Mouse (Mus musculus) urinary bladder, postnatal 10 days (tissue): ENCODE results near the gene Mipep.

Source experiments
- DNase-seq: peaks from one replicate; pipeline ENCODE4 v3.0.0; 2022; ENCODE audit warnings: low spot score

The Mipep gene

DNA sequence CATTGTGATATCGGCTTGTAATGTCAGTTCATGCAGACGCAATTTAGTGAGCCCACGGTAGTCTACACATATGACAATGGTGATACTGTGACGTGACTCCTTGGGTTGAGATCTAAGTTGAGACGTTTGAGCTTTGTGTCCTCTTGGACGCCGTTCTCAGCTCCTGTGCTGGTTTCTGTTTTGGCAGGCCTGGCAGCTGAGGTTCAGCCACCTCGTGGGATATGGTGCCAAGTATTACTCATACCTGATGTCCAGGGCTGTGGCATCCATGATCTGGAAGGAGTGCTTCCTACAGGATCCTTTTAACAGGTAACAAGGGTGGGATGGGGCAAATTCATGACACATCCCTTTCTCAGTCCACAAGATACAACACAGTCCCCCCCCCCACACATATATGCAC is 87.5 kb downstream of the Mipep start:
- no peak for DNase-seq

- no peak for DNase-seq
Measured at GRCm38 (mm10) chr14:60882106-60882505, 97.7 kb downstream of the Mipep start.

DNA sequence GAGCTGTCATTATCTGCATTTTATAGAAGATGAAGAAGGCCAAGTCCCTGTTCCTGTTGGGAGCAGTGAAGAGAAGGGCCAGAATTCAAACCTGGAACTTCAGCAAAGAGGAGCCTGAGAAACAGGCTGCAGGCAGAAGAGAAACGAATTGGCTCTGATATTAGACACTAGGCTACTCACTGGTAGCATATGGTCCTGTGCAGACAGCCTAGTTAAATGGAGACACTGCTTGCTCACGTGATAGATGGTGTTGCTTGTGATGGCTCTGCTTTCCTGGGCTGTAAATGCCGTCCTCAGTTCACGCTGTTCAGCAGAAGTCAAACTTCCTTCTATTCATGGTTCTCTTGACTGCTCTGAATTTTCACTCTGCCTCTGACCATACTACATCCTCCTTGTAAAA is 98.3 kb downstream of the Mipep start:
- no peak for DNase-seq

DNA sequence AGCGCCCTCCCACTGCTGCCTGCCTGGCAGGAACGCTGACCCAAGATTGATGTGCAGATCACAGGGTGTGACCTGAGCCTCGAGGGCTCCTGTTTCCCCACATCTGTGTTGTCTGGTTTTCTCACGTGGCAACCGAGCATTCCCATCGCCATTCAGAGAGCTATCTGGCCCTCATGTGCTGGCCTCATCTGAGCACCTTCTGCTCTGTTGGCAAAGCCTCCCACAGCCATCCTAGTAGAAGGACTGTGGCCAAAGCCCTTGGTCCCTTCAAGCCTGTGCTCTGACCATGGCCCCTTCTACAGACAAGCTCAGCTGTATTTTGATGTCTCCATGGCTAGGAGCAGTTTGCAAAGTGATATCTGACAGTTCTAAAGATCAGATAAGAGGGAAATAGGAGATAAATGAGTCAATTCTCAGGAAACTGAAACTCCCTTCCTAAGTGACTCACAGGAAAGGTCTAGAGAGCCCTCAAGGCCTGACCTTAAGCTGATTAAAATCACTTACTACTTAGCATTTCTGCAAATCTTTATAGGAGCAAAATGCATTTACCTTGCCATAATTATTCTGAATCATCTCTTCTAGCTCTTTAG is 101.1 kb downstream of the Mipep start:
- no peak for DNase-seq

- no peak for DNase-seq
Measured at GRCm38 (mm10) chr14:60893882-60894281, 109.5 kb downstream of the Mipep start.

DNA sequence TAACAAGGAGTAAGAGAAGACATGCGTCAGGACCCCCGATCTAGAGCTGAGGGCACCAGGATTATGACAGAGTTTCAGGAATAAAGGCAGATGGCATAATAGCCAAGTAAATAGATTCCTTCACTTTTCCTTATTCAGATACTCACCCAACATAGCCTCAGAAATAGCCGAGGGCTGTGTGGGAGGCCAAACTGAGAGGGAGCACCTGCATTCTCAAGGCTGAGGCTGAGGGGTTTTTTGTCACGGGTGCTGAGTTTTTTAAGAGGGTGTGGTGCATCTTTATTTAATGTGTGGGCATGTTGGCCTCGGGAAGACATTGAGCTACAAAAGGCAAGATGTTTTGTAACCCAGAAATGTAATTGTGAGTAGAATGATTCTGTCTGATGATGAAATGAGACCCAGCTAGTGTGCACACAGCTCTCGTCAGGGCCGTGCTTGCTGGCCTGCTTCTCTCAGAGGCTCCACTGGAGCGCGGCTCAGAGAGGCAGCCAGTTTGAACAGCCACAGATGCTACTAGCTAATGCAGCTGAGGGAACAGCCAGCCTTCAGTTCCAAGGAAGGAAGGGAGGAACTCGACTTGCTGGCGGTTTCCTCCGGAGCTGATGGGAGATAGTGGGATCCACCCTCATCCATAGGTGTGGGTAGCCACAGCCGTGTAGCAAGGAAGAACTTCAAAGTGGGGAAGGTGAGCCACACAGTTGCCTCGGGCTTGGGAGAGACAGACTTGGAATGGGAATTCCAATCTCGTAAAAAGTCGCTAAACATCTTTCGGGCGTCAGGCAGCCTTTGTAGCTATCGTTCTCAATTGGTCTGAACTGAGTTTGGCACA is 111.0 kb downstream of the Mipep start:
- DNase-seq: no peak

DNA sequence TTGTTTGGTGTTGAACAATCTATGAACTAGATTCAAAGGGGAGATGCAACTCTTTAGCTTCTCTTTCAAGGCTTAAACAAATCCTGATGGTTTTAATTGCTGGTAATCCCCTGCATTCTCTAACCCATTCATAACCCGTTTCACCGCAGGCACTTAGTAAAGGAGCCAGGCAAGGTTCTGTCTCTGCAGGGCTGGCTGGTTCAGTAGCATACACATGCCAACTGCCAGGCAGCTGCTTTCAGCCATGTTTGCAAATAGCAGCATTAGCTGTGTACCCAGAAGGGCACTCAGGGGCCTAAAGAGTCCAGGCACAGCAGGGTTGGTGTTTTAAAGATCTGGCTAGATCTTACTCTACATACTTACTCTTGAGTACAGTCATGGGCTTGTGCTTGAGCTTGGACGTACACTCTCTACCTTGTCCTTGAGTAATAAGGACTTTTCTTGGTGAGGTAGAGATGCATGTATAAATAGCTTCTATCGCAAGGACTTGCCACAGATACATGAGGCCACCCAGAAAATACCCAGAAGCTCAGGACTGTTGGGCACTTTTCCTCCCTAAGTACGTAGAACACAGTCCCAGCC is 113.8 kb downstream of the Mipep start:
- no peak for DNase-seq

DNA sequence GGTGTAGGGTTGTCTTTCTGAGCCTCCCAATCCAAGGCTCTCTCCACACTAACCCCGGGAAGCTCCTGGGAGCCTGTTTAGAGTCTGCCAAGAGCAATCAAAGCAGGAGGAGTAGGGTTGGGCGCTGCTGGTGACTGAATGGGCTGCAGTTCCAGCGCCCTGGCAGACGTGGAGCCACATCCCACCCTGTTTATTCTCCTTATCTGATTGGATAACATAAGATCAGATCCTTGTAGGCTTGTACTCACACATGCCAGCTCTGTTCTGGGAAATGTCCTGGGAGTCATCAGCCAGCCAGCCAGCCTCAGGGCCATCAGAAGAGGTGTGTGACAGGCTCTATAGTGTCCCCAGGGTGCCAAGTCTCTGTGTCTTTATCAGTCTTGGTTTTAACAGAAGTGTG is 120.1 kb downstream of the Mipep start:
- DNase-seq: no peak

- DNase-seq: no peak
Measured at GRCm38 (mm10) chr14:60906421-60907374, 122.3 kb downstream of the Mipep start.

- no peak for DNase-seq
Measured at GRCm38 (mm10) chr14:60909351-60909750, 125.0 kb downstream of the Mipep start.

GRCm38 (mm10) chr14:60910506-60911444 is 126.4 kb downstream of the Mipep start:
- no peak for DNase-seq

- no peak for DNase-seq
Measured at GRCm38 (mm10) chr14:60912981-60913468, 128.7 kb downstream of the Mipep start.

DNA sequence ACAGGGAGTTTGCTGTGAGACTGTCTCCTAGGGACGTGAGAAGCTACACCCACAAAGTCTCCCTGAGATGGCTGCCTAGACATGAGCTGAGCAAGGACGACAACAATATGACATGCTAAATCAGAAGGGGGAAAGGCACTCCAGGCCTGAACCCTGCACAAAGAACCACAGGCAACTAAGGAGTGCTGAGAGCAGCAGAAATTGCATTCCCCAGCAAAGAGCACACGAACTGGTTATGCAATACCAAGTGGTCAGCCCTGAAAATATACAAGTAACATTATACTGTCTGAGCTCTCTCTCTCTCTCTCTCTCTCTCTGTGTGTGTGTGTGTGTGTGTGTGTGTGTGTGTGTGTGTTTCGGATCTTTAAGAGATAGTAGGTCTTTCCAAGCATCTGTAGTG is 132.3 kb downstream of the Mipep start:
- DNase-seq: no peak

- DNase-seq: no peak
Measured at GRCm38 (mm10) chr14:60926011-60926410, 141.6 kb downstream of the Mipep start.

- DNase-seq: no peak
Measured at GRCm38 (mm10) chr14:60935705-60936104, 151.3 kb downstream of the Mipep start.

DNA sequence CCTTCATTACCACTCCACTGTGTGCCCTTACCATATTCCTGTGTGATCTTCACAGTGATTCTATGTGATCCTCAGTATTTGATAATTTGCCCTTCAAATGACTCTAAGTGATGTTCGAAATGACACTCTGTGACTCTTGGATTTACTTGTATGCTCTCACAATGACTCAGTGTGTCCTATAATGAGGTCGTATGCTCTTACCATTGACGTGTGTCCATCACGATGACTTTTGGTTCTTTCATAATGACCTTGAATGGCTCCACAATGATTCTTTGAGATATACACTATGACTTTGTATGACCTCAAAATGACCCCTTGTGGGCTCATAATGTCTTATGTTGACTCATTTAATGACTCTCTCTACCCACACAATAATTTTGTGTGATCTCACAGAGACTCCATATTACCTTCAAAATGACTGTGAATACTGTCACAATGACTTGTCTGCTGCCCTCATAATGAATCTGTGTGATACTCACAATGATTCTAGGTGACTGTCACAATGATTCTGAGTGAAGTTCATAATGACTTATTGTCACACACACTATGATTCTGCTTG is 153.2 kb downstream of the Mipep start:
- DNase-seq: no peak
